Mouse (Mus musculus) liver, embryonic 14.5 days (tissue): ENCODE results near the gene St6galnac5.

ENCODE experiments used
- CTCF ChIP-seq: IDR thresholded peaks from 2 replicates; pipeline ENCODE4 v1.5.1; 2016; ENCODE audit warnings: antibody characterized with exemption, low read depth, control low read depth
- EP300 ChIP-seq: IDR thresholded peaks from 2 replicates; pipeline ENCODE4 v1.6.1; 2016; ENCODE audit warnings: antibody characterized with exemption, low read depth

DNA sequence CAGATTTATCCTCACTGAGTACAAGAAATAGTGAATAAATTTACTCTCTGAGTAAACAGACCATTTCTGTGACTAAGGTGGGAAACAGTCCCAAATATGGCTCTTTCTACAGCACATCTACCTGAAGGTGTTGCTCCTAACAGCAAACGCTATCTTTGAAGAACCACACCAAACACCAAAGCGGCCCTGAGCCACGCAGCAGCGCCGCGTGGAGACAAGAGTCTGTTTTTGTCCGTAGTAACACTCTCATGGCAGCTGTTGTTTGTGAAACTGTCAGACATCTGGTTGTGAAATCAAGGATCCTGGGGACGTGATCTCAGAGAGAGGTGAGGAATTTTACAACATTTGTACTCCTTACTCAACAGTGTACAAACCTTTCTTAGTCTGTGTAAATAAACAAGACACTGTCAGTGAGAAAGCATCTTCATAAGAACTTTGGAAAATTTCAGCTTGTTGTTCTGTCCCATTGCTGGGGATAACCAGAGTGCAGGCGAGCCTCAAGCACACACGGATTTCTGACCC, 20.1 kb downstream of the St6galnac5 start:
- no peak for TF ChIP-seq CTCF
- TF ChIP-seq EP300, result no peak
